Mouse (Mus musculus): ENCODE data around the gene Il27ra.
A peak's percentile ranks its signal among the peaks of the same experiment; 100 is the strongest.
"Not testable (repeated sequence)": the region's sequence is repeated elsewhere in the genome, so short reads cannot be mapped to it uniquely, and the experiment has no call there.

The Il27ra gene

GRCm38 (mm10) chr8:84021096-84021495 is 21.3 kb downstream of the Il27ra start, which contains the start of gene Palm3:
Gene Palm3, plus strand, starts transcription at chr8:84021471.
- no peak for DNase-seq (ENCODE audit: low spot score in 2 of 2)

- DNase-seq (ENCODE audit: low spot score in 2 of 2), result no peak
Observed at GRCm38 (mm10) chr8:84019738-84020137, 22.7 kb downstream of the Il27ra start.

GRCm38 (mm10) chr8:84015833-84016232 is 26.6 kb downstream of the Il27ra start:
- no peak for DNase-seq (ENCODE audit: low spot score in 2 of 2)

- no peak for DNase-seq (ENCODE audit: low spot score in 2 of 2)
Observed at GRCm38 (mm10) chr8:84012499-84013165, 29.8 kb downstream of the Il27ra start.

GRCm38 (mm10) chr8:84011705-84012498 is 30.5 kb downstream of the Il27ra start, which contains the start of gene 2210011C24Rik:
Gene 2210011C24Rik, minus strand, starts transcription at chr8:84012171.
- no peak for DNase-seq (ENCODE audit: low spot score in 2 of 2)

GRCm38 (mm10) chr8:84010625-84011611 is 31.5 kb downstream of the Il27ra start:
- DNase-seq (ENCODE audit: low spot score in 2 of 2), result peak; percentile 59 to 71

GRCm38 (mm10) chr8:84009876-84010275 is 32.5 kb downstream of the Il27ra start:
- DNase-seq (ENCODE audit: low spot score in 2 of 2), result peak; percentile 83 to 89

GRCm38 (mm10) chr8:84008362-84008761 is 34.0 kb downstream of the Il27ra start:
- DNase-seq (ENCODE audit: low spot score in 2 of 2), result no peak

- not testable (repeated sequence) for DNase-seq (ENCODE audit: low spot score in 2 of 2)
Observed at GRCm38 (mm10) chr8:84005502-84005901, 36.9 kb downstream of the Il27ra start.

- DNase-seq (ENCODE audit: low spot score in 2 of 2), result peak; percentile 83 to 87
Observed at GRCm38 (mm10) chr8:84004533-84005201, 37.7 kb downstream of the Il27ra start.

- DNase-seq (ENCODE audit: low spot score in 2 of 2), result no peak
Observed at GRCm38 (mm10) chr8:84003612-84004246, 38.7 kb downstream of the Il27ra start.

- no peak for DNase-seq (ENCODE audit: low spot score in 2 of 2)
Observed at GRCm38 (mm10) chr8:84002957-84003611, 39.3 kb downstream of the Il27ra start.

GRCm38 (mm10) chr8:84001281-84002000 is 40.9 kb downstream of the Il27ra start, which contains the start of gene 1700067K01Rik:
Gene 1700067K01Rik, plus strand, starts transcription at chr8:84001502.
- DNase-seq (ENCODE audit: low spot score in 2 of 2), result no peak

GRCm38 (mm10) chr8:83999825-84000224 is 42.6 kb downstream of the Il27ra start:
- DNase-seq (ENCODE audit: low spot score in 2 of 2), result no peak

GRCm38 (mm10) chr8:83999057-83999705 is 43.2 kb downstream of the Il27ra start:
- DNase-seq (ENCODE audit: low spot score in 2 of 2), result no peak

GRCm38 (mm10) chr8:83998231-83999056 is 43.9 kb downstream of the Il27ra start:
- DNase-seq (ENCODE audit: low spot score in 2 of 2), result peak in 1 of 2 experiments; percentile 58

- peak in 1 of 2 experiments; percentile 51 for DNase-seq (ENCODE audit: low spot score in 2 of 2)
Observed at GRCm38 (mm10) chr8:83997511-83998141, 44.8 kb downstream of the Il27ra start, which contains the start of gene Samd1. Gene Samd1, plus strand, starts transcription at chr8:83997672.
